Mouse (Mus musculus) thymus, adult 2 months (tissue): ENCODE results near the gene Fndc3a.

Experiments used
- CTCF ChIP-seq: fragments of 200-500 bp; IDR thresholded peaks from 2 replicates; pipeline ENCODE4 v1.5.1; 2012; ENCODE audit warnings: mild to moderate bottlenecking, control low read depth, low read length, moderate library complexity, borderline replicate concordance; ENCODE audit not compliant: control insufficient read depth, poor library complexity, insufficient read depth; ENCODE audit errors: extremely low read depth
- POLR2A ChIP-seq: fragments of 200-500 bp; IDR thresholded peaks from 2 replicates; pipeline ENCODE4 v1.6.1; 2012; ENCODE audit warnings: mild to moderate bottlenecking, low read length, control low read depth, moderate library complexity; ENCODE audit not compliant: control insufficient read depth, poor library complexity, insufficient read depth; ENCODE audit errors: extremely low read depth

DNA sequence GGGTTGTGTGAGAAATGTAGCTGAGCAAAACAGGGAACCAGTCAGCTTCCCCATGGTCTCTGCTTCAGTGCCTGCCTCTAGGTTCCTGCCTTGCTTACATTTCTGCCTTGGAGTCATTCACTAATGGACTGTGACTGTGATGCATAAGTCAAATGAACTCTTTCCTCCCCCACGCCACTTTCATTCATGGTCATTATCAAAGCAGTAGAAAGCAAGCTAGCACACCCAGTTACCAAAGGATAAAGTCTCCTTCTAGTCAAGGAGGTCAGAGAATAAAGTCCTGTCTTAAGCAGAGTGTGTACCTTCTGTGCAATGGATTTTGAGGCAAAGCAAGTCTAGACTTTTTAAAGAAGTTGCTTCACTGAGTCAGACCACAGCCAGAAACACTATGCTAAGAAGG, 182.7 kb downstream of the Fndc3a start:
- TF ChIP-seq POLR2A (no peak), CTCF (no peak)
